Mouse (Mus musculus) lung, adult 2 months (tissue): Measurements from ENCODE around the gene Dcp1a. TPM values are rescaled to one million over a fixed set of nuclear protein-coding genes. Genes with fewer than 3 reads are reported as not detected.
A peak's percentile ranks its signal among the peaks of the same experiment; 100 is the strongest.

Experiments used
- DNase-seq: peaks from one replicate; pipeline ENCODE4 v3.0.0; 2022
- H3K4me1 ChIP-seq: fragments of 200-500 bp; 2 replicates; pipeline ENCODE4 v1.6.1; 2011; ENCODE audit warnings: low read length; ENCODE audit not compliant: control insufficient read depth, insufficient read depth
- H3K4me3 ChIP-seq: fragments of 200-500 bp; replicated peaks from 2 replicates; pipeline ENCODE3; 2011; ENCODE audit warnings: low read depth, mild to moderate bottlenecking, control low read depth, low read length; ENCODE audit errors: extremely low read depth
- CTCF ChIP-seq: fragments of 200-500 bp; IDR thresholded peaks from 2 replicates; pipeline ENCODE4 v1.5.1; 2011; ENCODE audit warnings: mild to moderate bottlenecking, low read length, control low read depth; ENCODE audit not compliant: insufficient read depth
- POLR2A ChIP-seq: fragments of 200-500 bp; IDR thresholded peaks from 2 replicates; pipeline ENCODE4 v1.6.1; 2011; ENCODE audit warnings: low read depth, mild to moderate bottlenecking, control low read depth, low read length, borderline replicate concordance; ENCODE audit errors: extremely low read depth
- WGBS: fragments of 180-500 bp; shearing (Covaris S2); methylation state at CpG from one replicate; pipeline ENCODE4 v1.1.7; 2018; 5-methylcytosine and 5-hydroxymethylcytosine counted together
- polyA plus RNA-seq: library from polyadenylated mRNA; depleted of rRNA; stranded (reverse); fragments of >200 nt; gene quantifications from 2 replicates; pipeline ENCODE4 v1.2.3, GENCODE M21; 2012

The Dcp1a gene
- polyA plus RNA-seq, 1 experiment = 36.5 TPM

DNA sequence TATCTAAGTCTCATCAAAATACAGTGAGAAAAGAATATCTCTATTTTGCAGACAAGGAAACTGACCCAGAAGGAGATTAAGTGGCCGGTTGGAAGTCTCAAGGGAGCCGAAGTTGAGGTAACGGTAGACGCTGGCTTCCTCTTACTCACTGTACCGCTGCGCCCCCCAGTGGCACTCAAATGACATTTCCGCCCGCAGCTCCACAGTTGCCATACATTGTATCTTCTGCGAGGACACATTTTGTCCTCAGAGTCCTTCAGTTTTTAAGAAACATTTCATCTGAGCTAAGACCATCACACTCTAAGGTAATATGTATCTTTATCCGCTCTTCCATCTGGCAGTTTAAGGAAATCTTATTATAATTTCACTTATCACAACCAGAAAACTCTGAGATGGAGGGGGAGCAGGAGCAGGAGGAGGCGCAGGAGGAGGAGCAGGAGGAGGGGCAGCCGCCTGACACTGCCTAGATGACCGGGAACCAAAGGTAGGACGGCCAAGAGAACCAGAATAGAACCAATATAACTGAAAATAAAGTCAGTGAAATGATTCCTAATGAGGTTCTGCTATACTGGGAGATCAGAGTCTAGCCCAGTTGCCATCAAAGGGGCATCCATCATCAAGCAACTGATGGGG lies 19.3 kb upstream of the Dcp1a start:
- 5% methylated on average over 14 of the region's 14 CpGs for WGBS

GRCm38 (mm10) chr14:30463312-30463711 lies 16.0 kb upstream of the Dcp1a start:
- Histone ChIP-seq H3K4me1 (no peaks in the 10 kb centered on the region), H3K4me3 (no peak overlapping the region)
- DNase-seq = no peak
- TF ChIP-seq POLR2A (no peak), CTCF (no peak)
- WGBS = 67% methylated on average over 4 of the region's 4 CpGs

More for the DNA sequence above, 19.3 kb upstream of the Dcp1a start:
- TF ChIP-seq POLR2A (no peak), CTCF (peak; percentile 81)
- Histone ChIP-seq H3K4me3 (no peak overlapping the region), H3K4me1 (no peaks in the 10 kb centered on the region)
- peak; percentile 56 for DNase-seq

GRCm38 (mm10) chr14:30473605-30474004 lies 5.7 kb upstream of the Dcp1a start:
- TF ChIP-seq CTCF = no peak
- H3K4me1 ChIP-seq = 0 out of 2 replicates have a peak, but pooled peaks cover 2% of the 10 kb centered on the region
- WGBS = 59% methylated on average over 5 of the region's 5 CpGs
- H3K4me3 ChIP-seq = no peak overlapping the region
- DNase-seq = no peak

- TF ChIP-seq POLR2A (no peak), CTCF (no peak)
- DNase-seq = no peak
- H3K4me3 ChIP-seq = no peak overlapping the region
- WGBS = 81% methylated on average over 6 of the region's 6 CpGs
- H3K4me1 ChIP-seq = no peaks in the 10 kb centered on the region
These were observed 4.9 kb upstream of the Dcp1a start for GRCm38 (mm10) chr14:30474416-30474815.

DNA sequence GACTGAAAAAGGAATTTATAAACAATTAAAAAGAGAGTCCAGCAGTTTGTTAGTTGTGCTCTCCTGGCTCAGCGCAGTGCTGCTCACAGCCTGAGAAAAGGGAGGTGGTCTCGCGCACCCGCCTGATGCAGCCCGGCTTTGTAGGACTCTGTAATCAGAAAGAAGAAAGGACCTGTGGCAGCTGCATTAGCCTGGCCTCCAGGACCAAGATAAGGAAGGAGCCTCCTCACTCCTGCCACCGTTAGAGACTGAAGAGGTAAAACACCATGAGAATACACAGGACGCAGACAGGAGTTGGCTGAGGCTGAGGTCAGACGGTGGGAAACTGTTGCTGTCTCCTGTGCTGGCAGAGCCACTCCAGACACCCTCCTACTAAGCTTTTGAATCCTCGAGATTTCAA lies 12.0 kb downstream of the Dcp1a start, which contains the start of gene Cacna1d:
Gene Cacna1d, minus strand, starts transcription at position 114 of the 400 bp plus-strand sequence.
- peaks cover 4% of the 10 kb centered on the region for H3K4me1 ChIP-seq
- TF ChIP-seq CTCF = no peak
- no peak for TF ChIP-seq POLR2A
- DNase-seq = no peak
- H3K4me3 ChIP-seq = no peak within 1 kb of the TSS
- 73% methylated on average over 9 of the region's 9 CpGs for WGBS

- no peak for TF ChIP-seq POLR2A
- no peak for TF ChIP-seq CTCF
- 26% methylated on average over 1 of the region's 1 CpGs for WGBS
- Histone ChIP-seq H3K4me1 (peaks cover 4% of the 10 kb centered on the region), H3K4me3 (no peak overlapping the region)
- DNase-seq = no peak
These were observed 13.9 kb downstream of the Dcp1a start for GRCm38 (mm10) chr14:30493276-30493675.

GRCm38 (mm10) chr14:30494998-30495397 lies 15.7 kb downstream of the Dcp1a start:
- DNase-seq = no peak
- TF ChIP-seq CTCF = no peak
- TF ChIP-seq POLR2A = no peak
- peaks cover 4% of the 10 kb centered on the region for H3K4me1 ChIP-seq
- H3K4me3 ChIP-seq = no peak overlapping the region
- 51% methylated on average over 6 of the region's 6 CpGs for WGBS

DNA sequence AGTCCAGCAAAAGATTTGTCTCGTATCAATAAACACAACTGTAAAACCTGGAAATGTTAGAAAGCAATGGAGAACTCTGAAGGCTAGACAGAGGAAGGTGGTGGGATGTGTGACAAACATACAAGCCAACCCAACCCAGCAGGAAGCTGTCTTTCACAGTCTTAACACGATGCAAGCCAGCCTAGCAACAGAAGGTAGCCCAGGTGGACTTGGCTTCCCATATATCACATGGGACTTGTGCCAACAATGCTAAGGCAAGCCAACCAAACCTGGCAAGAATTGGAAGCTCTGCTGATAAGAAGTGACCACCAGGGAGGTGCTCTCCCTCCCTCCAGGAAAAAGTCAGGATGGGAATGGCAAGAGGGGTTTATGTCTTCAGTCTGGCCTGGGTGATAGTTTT lies 18.9 kb downstream of the Dcp1a start:
- TF ChIP-seq POLR2A = no peak
- TF ChIP-seq CTCF = no peak
- Histone ChIP-seq H3K4me3 (no peak overlapping the region), H3K4me1 (0 out of 2 replicates have a peak, but pooled peaks cover 1% of the 10 kb centered on the region)
- no peak for DNase-seq
- 55% methylated on average over 2 of the region's 2 CpGs for WGBS

- Histone ChIP-seq H3K4me3 (no peak overlapping the region), H3K4me1 (no peaks in the 10 kb centered on the region)
- 90% methylated on average over 5 of the region's 5 CpGs for WGBS
- no peak for DNase-seq
- TF ChIP-seq POLR2A (no peak), CTCF (no peak)
These were observed 25.7 kb downstream of the Dcp1a start for GRCm38 (mm10) chr14:30504990-30505389.

- no peaks in the 10 kb centered on the region for H3K4me1 ChIP-seq
- no peak for DNase-seq
- WGBS = 91% methylated on average over 6 of the region's 6 CpGs
- TF ChIP-seq CTCF (no peak), POLR2A (no peak)
- no peak overlapping the region for H3K4me3 ChIP-seq
These were observed 31.0 kb downstream of the Dcp1a start for GRCm38 (mm10) chr14:30510214-30510763.
